Mouse (Mus musculus) liver, embryonic 15.5 days (tissue): ENCODE results near the gene Rpn2. TPM values are rescaled to one million over a fixed set of nuclear protein-coding genes. Genes with fewer than 3 reads are reported as not detected.

Source experiments
- ATAC-seq: fragments of 200-750 bp; cut with Nextera tagmentation; 2 replicates; pipeline ENCODE4 v1.8.0; 2017; ENCODE audit warnings: moderate number of reproducible peaks, mild to moderate bottlenecking, moderate library complexity; ENCODE audit not compliant: insufficient read depth
- H3K27ac ChIP-seq: fragments of 300-500 bp; sonication (generic); replicated peaks from 2 replicates; pipeline ENCODE4 v1.5.1; 2015; ENCODE audit warnings: mild to moderate bottlenecking, inconsistent platforms
- H3K27me3 ChIP-seq: fragments of 300-500 bp; sonication (generic); 2 replicates; pipeline ENCODE4 v1.6.1; 2015; ENCODE audit warnings: mild to moderate bottlenecking, inconsistent platforms
- H3K36me3 ChIP-seq: fragments of 300-500 bp; sonication (generic); replicated peaks from 2 replicates; pipeline ENCODE4 v1.6.1; 2015; ENCODE audit warnings: moderate library complexity, mild to moderate bottlenecking, inconsistent platforms
- H3K4me1 ChIP-seq: fragments of 300-500 bp; sonication (generic); replicated peaks from 2 replicates; pipeline ENCODE4 v1.6.1; 2015; ENCODE audit warnings: inconsistent platforms
- H3K4me2 ChIP-seq: fragments of 300-500 bp; sonication (generic); 2 replicates; pipeline ENCODE4 v1.6.1; 2015; ENCODE audit warnings: moderate library complexity, mild to moderate bottlenecking, inconsistent platforms
- H3K4me3 ChIP-seq: fragments of 300-500 bp; sonication (generic); replicated peaks from 2 replicates; pipeline ENCODE4 v1.5.1; 2015; ENCODE audit warnings: mild to moderate bottlenecking, inconsistent platforms
- H3K9ac ChIP-seq: fragments of 300-500 bp; sonication (generic); 2 replicates; pipeline ENCODE4 v1.6.1; 2015; ENCODE audit warnings: moderate library complexity, mild to moderate bottlenecking, inconsistent platforms
- H3K9me3 ChIP-seq: fragments of 300-500 bp; sonication (generic); replicated peaks from 2 replicates; pipeline ENCODE4 v1.6.1; 2016; ENCODE audit warnings: inconsistent platforms
- whole genome bisulfite sequencing: fragments of 180-500 bp; shearing (Covaris S2); methylation state at CpG from one replicate; pipeline ENCODE4 v1.1.7; 2015; ENCODE audit warnings: mixed read lengths; ENCODE audit not compliant: insufficient replicate concordance; 5-methylcytosine and 5-hydroxymethylcytosine counted together
- polyA plus RNA-seq: library from polyadenylated mRNA; unstranded; fragments of >200 nt; fragmentation: Nextera tagmentation; extraction: Ambion mirVana; gene quantifications from 2 replicates; pipeline ENCODE4 v1.2.1, GENCODE M21; 2015

The Rpn2 gene
- polyA plus RNA-seq, 1 experiment from 2014 or later, result 159 TPM

GRCm38 (mm10) chr2:157310963-157311637, 32.3 kb downstream of the Rpn2 start:
- H3K9me3 ChIP-seq, result no peaks in the 10 kb centered on the region
- peaks cover 99% of the 10 kb centered on the region for H3K36me3 ChIP-seq
- no peaks in the 10 kb centered on the region for H3K4me1 ChIP-seq
- no peaks in the 10 kb centered on the region for H3K27me3 ChIP-seq
- no peak overlapping the region for H3K9ac ChIP-seq
- no peak overlapping the region for H3K4me3 ChIP-seq
- no peak overlapping the region for H3K4me2 ChIP-seq
- ATAC-seq, result no peak
- 86% methylated on average over 6 of the region's 6 CpGs for WGBS
- no peak overlapping the region for H3K27ac ChIP-seq

DNA sequence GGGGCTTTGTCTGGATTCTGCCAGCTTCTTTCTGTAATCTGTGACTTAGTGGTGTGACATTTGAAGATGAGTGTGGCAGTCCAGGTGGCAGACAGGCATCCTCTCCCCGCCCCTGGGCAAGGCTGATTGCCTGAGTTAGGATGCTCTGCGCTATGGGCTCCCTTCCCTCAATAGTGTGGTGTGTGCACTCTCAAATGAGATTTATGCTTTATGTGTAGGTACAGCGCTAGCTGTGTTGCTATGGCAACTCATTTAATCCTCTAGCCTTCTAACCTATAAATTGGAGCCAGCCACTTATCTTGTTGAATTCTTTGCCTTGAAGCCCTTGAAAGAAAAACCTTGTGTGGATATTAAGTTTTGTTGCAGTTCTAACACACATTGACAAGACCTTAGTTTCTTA, 34.9 kb downstream of the Rpn2 start:
- no peaks in the 10 kb centered on the region for H3K9me3 ChIP-seq
- H3K27ac ChIP-seq, result no peak overlapping the region
- no peaks in the 10 kb centered on the region for H3K27me3 ChIP-seq
- H3K4me2 ChIP-seq, result no peak overlapping the region
- no peaks in the 10 kb centered on the region for H3K4me1 ChIP-seq
- no peak overlapping the region for H3K9ac ChIP-seq
- WGBS, result 80% methylated on average over 3 of the region's 3 CpGs
- H3K4me3 ChIP-seq, result no peak overlapping the region
- no peak for ATAC-seq
- H3K36me3 ChIP-seq, result peaks cover 98% of the 10 kb centered on the region

- Histone ChIP-seq H3K4me1 (no peaks in the 10 kb centered on the region), H3K9me3 (no peaks in the 10 kb centered on the region), H3K9ac (no peak overlapping the region), H3K4me3 (no peak overlapping the region), H3K27ac (no peak overlapping the region), H3K27me3 (no peaks in the 10 kb centered on the region), H3K4me2 (no peak overlapping the region), H3K36me3 (peaks cover 97% of the 10 kb centered on the region)
- WGBS, result 85% methylated on average over 7 of the region's 7 CpGs
- ATAC-seq, result no peak
These were observed 35.5 kb downstream of the Rpn2 start for GRCm38 (mm10) chr2:157314310-157314709.

GRCm38 (mm10) chr2:157315486-157315885, 36.7 kb downstream of the Rpn2 start:
- no peak overlapping the region for H3K27ac ChIP-seq
- ATAC-seq, result no peak
- no peaks in the 10 kb centered on the region for H3K27me3 ChIP-seq
- no peak overlapping the region for H3K4me2 ChIP-seq
- no peak overlapping the region for H3K4me3 ChIP-seq
- H3K9ac ChIP-seq, result no peak overlapping the region
- peaks cover 95% of the 10 kb centered on the region for H3K36me3 ChIP-seq
- H3K4me1 ChIP-seq, result no peaks in the 10 kb centered on the region
- H3K9me3 ChIP-seq, result no peaks in the 10 kb centered on the region
- WGBS, result 84% methylated on average over 6 of the region's 6 CpGs

DNA sequence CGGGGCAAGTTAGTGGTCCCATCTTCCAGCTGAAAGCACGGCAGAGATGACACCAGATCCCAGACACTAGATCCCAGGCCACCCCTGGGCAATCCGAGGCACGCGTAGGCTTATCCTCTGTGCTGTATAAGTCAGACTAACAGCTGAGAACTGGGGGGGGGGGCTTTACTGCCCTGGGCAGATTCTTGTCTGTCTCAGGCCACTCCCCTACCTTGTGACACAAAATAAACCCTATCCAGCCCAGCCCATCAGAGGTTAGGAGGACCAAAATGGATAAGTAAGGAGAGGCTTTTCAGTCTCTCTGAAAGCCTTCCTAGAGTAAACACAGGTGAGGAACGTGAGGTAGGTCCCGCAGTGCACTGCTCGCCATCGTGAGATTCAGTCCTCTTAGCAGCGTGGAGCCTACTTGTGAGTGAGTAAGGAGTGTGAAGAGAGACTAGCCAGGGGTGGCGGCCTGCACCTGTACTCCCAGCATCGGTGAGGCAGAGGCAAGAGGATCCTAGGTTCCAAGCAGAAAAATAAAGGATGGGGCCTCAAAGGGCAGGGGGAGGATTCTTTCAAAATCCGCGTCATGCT, 37.6 kb downstream of the Rpn2 start:
- H3K36me3 ChIP-seq, result peaks cover 95% of the 10 kb centered on the region
- no peaks in the 10 kb centered on the region for H3K27me3 ChIP-seq
- no peak overlapping the region for H3K4me2 ChIP-seq
- H3K4me1 ChIP-seq, result no peaks in the 10 kb centered on the region
- H3K9me3 ChIP-seq, result no peaks in the 10 kb centered on the region
- no peak overlapping the region for H3K4me3 ChIP-seq
- 86% methylated on average over 14 of the region's 14 CpGs for WGBS
- no peak overlapping the region for H3K27ac ChIP-seq
- H3K9ac ChIP-seq, result no peak overlapping the region
- no peak for ATAC-seq

DNA sequence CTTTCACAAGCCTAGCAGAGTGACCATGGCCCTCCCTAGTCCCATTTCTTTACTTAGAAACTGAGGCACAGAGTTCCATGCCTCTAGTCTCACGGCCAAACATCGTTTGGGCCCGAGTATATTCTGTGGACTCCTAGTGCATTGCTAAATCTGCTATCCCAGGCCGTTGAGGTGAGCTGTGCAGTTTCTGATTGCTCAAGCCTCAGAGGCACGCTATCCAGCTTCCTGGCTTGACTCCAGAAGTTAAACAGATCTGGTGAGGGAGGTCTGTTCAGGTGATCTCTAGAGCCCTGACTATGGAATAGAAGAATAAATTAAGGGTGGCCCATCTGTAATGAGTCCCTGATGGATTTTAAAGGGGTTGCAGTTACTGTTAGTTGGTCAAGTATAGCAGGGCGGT, 38.4 kb downstream of the Rpn2 start:
- Histone ChIP-seq H3K4me2 (no peak overlapping the region), H3K27me3 (no peaks in the 10 kb centered on the region), H3K9me3 (no peaks in the 10 kb centered on the region), H3K4me3 (no peak overlapping the region), H3K27ac (no peak overlapping the region), H3K36me3 (peaks cover 95% of the 10 kb centered on the region), H3K4me1 (no peaks in the 10 kb centered on the region), H3K9ac (no peak overlapping the region)
- ATAC-seq, result no peak
- 85% methylated on average over 6 of the region's 6 CpGs for WGBS

DNA sequence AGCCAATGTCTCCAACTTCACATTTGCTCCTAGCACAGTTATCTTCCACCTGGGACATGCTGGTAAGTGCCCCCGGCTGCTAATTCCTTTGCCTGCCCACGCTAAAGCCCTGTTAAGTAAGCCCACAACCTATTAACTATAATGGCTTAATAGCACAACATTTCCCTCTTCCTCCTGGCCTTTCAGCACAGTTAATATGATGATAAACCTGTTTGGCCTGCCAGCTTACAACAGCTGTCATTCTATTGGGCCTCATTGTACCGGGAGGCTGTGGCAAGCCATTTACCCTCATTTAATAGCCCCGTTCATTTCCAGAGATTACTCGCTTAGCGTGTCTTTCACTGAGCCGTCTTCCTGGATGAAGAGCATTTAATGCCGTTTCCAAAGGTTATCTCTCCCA, 41.3 kb downstream of the Rpn2 start:
- Histone ChIP-seq H3K4me3 (no peak overlapping the region), H3K9ac (no peak overlapping the region), H3K4me1 (no peaks in the 10 kb centered on the region), H3K27ac (no peak overlapping the region), H3K4me2 (no peak overlapping the region), H3K36me3 (peaks cover 95% of the 10 kb centered on the region), H3K27me3 (no peaks in the 10 kb centered on the region), H3K9me3 (no peaks in the 10 kb centered on the region)
- 87% methylated on average over 8 of the region's 8 CpGs for WGBS
- ATAC-seq, result no peak

- WGBS, result 72% methylated on average over 5 of the region's 5 CpGs
- ATAC-seq, result no peak
These were observed 42.1 kb downstream of the Rpn2 start for GRCm38 (mm10) chr2:157320886-157321285.

DNA sequence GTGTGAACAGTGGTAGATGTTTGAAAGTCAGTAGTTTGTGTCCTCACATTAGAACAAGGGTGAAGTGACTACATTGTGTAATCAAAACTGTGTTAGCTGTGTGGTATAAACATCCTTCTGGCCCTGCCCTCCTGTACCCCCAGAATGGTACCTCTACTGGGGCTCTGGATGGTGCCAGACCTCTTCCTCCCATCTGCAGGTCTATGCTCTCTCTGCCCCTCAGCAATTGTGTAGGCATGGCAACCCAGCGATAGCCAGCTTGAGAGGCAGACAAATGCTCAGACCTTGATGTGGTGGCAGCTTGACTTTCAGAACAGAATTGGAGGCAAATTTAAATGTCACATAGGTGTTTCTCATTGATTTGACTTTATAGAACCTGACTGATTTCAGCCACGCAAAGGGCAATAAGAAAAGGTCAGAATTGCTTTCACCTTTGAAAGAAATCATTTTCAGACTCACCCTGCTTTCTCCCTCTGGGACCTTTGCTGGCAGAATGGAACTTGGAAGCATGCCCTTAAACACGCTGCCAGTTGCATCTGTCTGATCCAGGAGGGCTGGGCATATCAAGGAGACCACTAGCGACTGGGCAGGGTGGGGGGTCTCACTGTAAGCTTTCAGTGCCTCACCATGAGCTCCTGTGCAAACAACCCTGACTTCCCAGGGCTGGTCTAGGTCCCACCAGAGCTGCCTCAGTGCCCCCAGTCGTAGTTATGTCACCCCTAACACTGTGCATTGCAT, 43.4 kb downstream of the Rpn2 start:
- WGBS, result 85% methylated on average over 5 of the region's 5 CpGs
- Histone ChIP-seq H3K4me1 (no peaks in the 10 kb centered on the region), H3K4me2 (no peak overlapping the region), H3K4me3 (no peak overlapping the region), H3K9ac (no peak overlapping the region), H3K36me3 (peaks cover 96% of the 10 kb centered on the region), H3K27ac (no peak overlapping the region), H3K27me3 (no peaks in the 10 kb centered on the region), H3K9me3 (no peaks in the 10 kb centered on the region)
- no peak for ATAC-seq

More at GRCm38 (mm10) chr2:157320886-157321285, 42.1 kb downstream of the Rpn2 start:
- Histone ChIP-seq H3K36me3 (peaks cover 95% of the 10 kb centered on the region), H3K4me2 (no peak overlapping the region), H3K27me3 (no peaks in the 10 kb centered on the region), H3K9ac (no peak overlapping the region), H3K27ac (no peak overlapping the region), H3K4me1 (no peaks in the 10 kb centered on the region), H3K9me3 (no peaks in the 10 kb centered on the region), H3K4me3 (no peak overlapping the region)

DNA sequence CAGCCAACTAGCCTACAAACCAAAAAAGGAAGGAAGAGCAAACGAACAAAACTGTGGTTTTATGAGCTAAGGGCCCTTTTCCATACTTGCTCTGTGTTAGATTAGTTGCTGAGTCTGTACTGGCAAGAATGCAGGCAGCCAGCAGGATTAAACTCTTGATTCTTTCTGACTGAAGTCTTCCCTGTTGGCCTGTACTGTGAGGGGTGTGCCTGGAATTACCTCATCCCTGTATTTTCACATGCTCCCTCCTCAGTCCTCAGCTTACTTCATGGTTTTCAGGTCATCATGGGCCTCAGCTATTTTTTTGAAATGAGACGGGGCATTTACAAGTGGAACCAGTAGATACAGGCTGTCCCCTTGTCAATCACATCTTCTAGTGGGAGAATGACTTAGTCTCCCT, 46.4 kb downstream of the Rpn2 start:
- Histone ChIP-seq H3K4me1 (no peaks in the 10 kb centered on the region), H3K4me2 (no peak overlapping the region), H3K36me3 (peaks cover 74% of the 10 kb centered on the region), H3K9ac (no peak overlapping the region), H3K27me3 (no peaks in the 10 kb centered on the region), H3K4me3 (no peak overlapping the region), H3K9me3 (no peaks in the 10 kb centered on the region), H3K27ac (no peak overlapping the region)
- 44% methylated on average over 2 of the region's 2 CpGs for WGBS
- no peak for ATAC-seq

- no peak overlapping the region for H3K4me2 ChIP-seq
- no peaks in the 10 kb centered on the region for H3K27me3 ChIP-seq
- ATAC-seq, result no peak
- H3K9me3 ChIP-seq, result no peaks in the 10 kb centered on the region
- no peak overlapping the region for H3K4me3 ChIP-seq
- 51% methylated on average over 5 of the region's 5 CpGs for WGBS
- no peak overlapping the region for H3K9ac ChIP-seq
- H3K4me1 ChIP-seq, result no peaks in the 10 kb centered on the region
- H3K36me3 ChIP-seq, result peaks cover 45% of the 10 kb centered on the region
- H3K27ac ChIP-seq, result no peak overlapping the region
These were observed 49.3 kb downstream of the Rpn2 start for GRCm38 (mm10) chr2:157328106-157328505.
